24 mouse cellular contexts compared by ENCODE assay signal in genomic region chr16:66647798-66648197, GRCm38 (mm10).
DNase-seq lines count a peak whose midpoint lies in the region; ATAC-seq and TF ChIP-seq lines count a peak whose summit lies in the region.
"Had no signal": no experiment of that assay in that cellular context is flagged by ENCODE, and none has a peak within 500 bp of the region (broad histone marks: within the 10 kb centered on the region; RNA-seq: fewer than 3 reads in every experiment).

No protein-coding gene starts in this region.

- no peaks in the 10 kb centered on the region for H3K4me1 ChIP-seq in embryonic facial prominence, embryonic 11.5 days (ENCODE audit: control insufficient read depth, insufficient read depth, low read length)
- no peaks in the 10 kb centered on the region for H3K4me1 ChIP-seq in embryonic facial prominence, embryonic 10.5 days
- no peaks in the 10 kb centered on the region for H3K4me1 ChIP-seq in embryonic facial prominence, embryonic 13.5 days
- H3K4me1 ChIP-seq in embryonic facial prominence, embryonic 15.5 days, result no peaks in the 10 kb centered on the region
- H3K4me1 ChIP-seq in limb, embryonic 14.5 days (ENCODE audit: control insufficient read depth, insufficient read depth, low read length), result no peaks in the 10 kb centered on the region
- H3K4me1 ChIP-seq: forebrain, embryonic 13.5 days had no signal

- H3K9ac ChIP-seq in embryonic facial prominence, embryonic 11.5 days (replicated peaks; ENCODE audit: low read length), result no peak overlapping the region
- H3K9ac ChIP-seq in embryonic facial prominence, embryonic 13.5 days, result no peak overlapping the region
- H3K9ac ChIP-seq in embryonic facial prominence, embryonic 15.5 days, result no peak overlapping the region
- H3K9ac ChIP-seq in limb, embryonic 14.5 days (ENCODE audit: low read depth, low read length, severe bottlenecking), result no peak overlapping the region
- H3K9ac ChIP-seq: forebrain, embryonic 13.5 days; forebrain, embryonic 15.5 days; forebrain, postnatal 0 days had no signal

- no peaks in the 10 kb centered on the region for H3K9me3 ChIP-seq in embryonic facial prominence, embryonic 11.5 days (replicated peaks; ENCODE audit: control insufficient read depth, low read length)
- no peaks in the 10 kb centered on the region for H3K9me3 ChIP-seq in embryonic facial prominence, embryonic 10.5 days
- H3K9me3 ChIP-seq in embryonic facial prominence, embryonic 13.5 days, result no peaks in the 10 kb centered on the region
- 0 out of 2 replicates have a peak, but pooled peaks cover 5% of the 10 kb centered on the region for H3K9me3 ChIP-seq in embryonic facial prominence, embryonic 15.5 days (replicated peaks)
- H3K9me3 ChIP-seq in limb, embryonic 14.5 days (ENCODE audit: control insufficient read depth, low read length), result no peaks in the 10 kb centered on the region
- H3K9me3 ChIP-seq: forebrain, embryonic 13.5 days; forebrain, embryonic 15.5 days had no signal

- ATAC-seq in embryonic facial prominence, embryonic 11.5 days (replicated peaks; ENCODE audit: insufficient number of reproducible peaks, low FRiP score, low TSS enrichment, low read depth), result no peak
- ATAC-seq in embryonic facial prominence, embryonic 13.5 days (ENCODE audit: insufficient number of reproducible peaks, insufficient read depth, low FRiP score, low TSS enrichment, low read depth), result 0 out of 2 replicates have a peak, but pooled peaks have one; percentile 32
- peak; percentile 67; the same call in 1 of the 2 replicates for ATAC-seq in embryonic facial prominence, embryonic 15.5 days (ENCODE audit: insufficient number of reproducible peaks, low FRiP score, low TSS enrichment, low read depth)
- no peak for ATAC-seq in limb, embryonic 14.5 days (ENCODE audit: low FRiP score, low read depth)
- ATAC-seq: activated CD4-positive, CD25-positive, alpha-beta regulatory T cell, adult 4 months; CD4-positive, CD25-positive, alpha-beta regulatory T cell, adult 4 months; forebrain, embryonic 13.5 days; forebrain, embryonic 15.5 days; forebrain, postnatal 0 days; Patski had no signal

- TF ChIP-seq POLR2A in limb, embryonic 14.5 days (IDR thresholded peaks at IDR 0.05; ENCODE audit: borderline replicate concordance, extremely low read depth, insufficient read depth, insufficient read length), result no peak

- no peak overlapping the region for H3K4me2 ChIP-seq in embryonic facial prominence, embryonic 11.5 days (ENCODE audit: low read depth, low read length)
- H3K4me2 ChIP-seq in embryonic facial prominence, embryonic 13.5 days, result no peak overlapping the region
- no peak overlapping the region for H3K4me2 ChIP-seq in embryonic facial prominence, embryonic 15.5 days (replicated peaks)
- H3K4me2 ChIP-seq in limb, embryonic 14.5 days (replicated peaks; ENCODE audit: low read depth, low read length, severe bottlenecking), result no peak overlapping the region
- H3K4me2 ChIP-seq: forebrain, embryonic 13.5 days; forebrain, embryonic 15.5 days had no signal

- no peaks in the 10 kb centered on the region for H3K27me3 ChIP-seq in embryonic facial prominence, embryonic 11.5 days (ENCODE audit: control insufficient read depth, insufficient read depth, low read length)
- no peaks in the 10 kb centered on the region for H3K27me3 ChIP-seq in embryonic facial prominence, embryonic 10.5 days (replicated peaks; ENCODE audit: low read depth, poor library complexity, severe bottlenecking)
- H3K27me3 ChIP-seq in embryonic facial prominence, embryonic 13.5 days, result no peaks in the 10 kb centered on the region
- no peaks in the 10 kb centered on the region for H3K27me3 ChIP-seq in embryonic facial prominence, embryonic 15.5 days
- H3K27me3 ChIP-seq in limb, embryonic 14.5 days (ENCODE audit: control insufficient read depth, insufficient read depth, low read length), result no peaks in the 10 kb centered on the region
- H3K27me3 ChIP-seq: CH12.LX; forebrain, embryonic 13.5 days; forebrain, embryonic 15.5 days; Patski had no signal

- no peak overlapping the region for H3K27ac ChIP-seq in embryonic facial prominence, embryonic 11.5 days (replicated peaks; ENCODE audit: low read depth, low read length)
- no peak overlapping the region for H3K27ac ChIP-seq in embryonic facial prominence, embryonic 10.5 days (replicated peaks)
- H3K27ac ChIP-seq in embryonic facial prominence, embryonic 13.5 days, result peak overlapping the region; percentile 51; the same call in 1 of the 2 replicates
- H3K27ac ChIP-seq in embryonic facial prominence, embryonic 15.5 days (replicated peaks), result 0 out of 2 replicates have a peak overlapping the region, but pooled peaks have one; percentile 17
- no peak overlapping the region for H3K27ac ChIP-seq in limb, embryonic 14.5 days (replicated peaks; ENCODE audit: low read depth, low read length)
- H3K27ac ChIP-seq: forebrain, embryonic 13.5 days; forebrain, embryonic 15.5 days had no signal

- no peaks in the 10 kb centered on the region for H3K36me3 ChIP-seq in embryonic facial prominence, embryonic 11.5 days (replicated peaks; ENCODE audit: control insufficient read depth, insufficient read depth, low read depth, low read length)
- H3K36me3 ChIP-seq in embryonic facial prominence, embryonic 10.5 days (replicated peaks), result no peaks in the 10 kb centered on the region
- no peaks in the 10 kb centered on the region for H3K36me3 ChIP-seq in embryonic facial prominence, embryonic 13.5 days
- no peaks in the 10 kb centered on the region for H3K36me3 ChIP-seq in embryonic facial prominence, embryonic 15.5 days
- no peaks in the 10 kb centered on the region for H3K36me3 ChIP-seq in limb, embryonic 14.5 days (ENCODE audit: control insufficient read depth, insufficient read depth, low read length)
- H3K36me3 ChIP-seq: forebrain, embryonic 15.5 days; G1E had no signal

- H3K4me3 ChIP-seq in embryonic facial prominence, embryonic 11.5 days (ENCODE audit: low read depth, low read length), result no peak overlapping the region
- H3K4me3 ChIP-seq in embryonic facial prominence, embryonic 10.5 days, result no peak overlapping the region
- H3K4me3 ChIP-seq in embryonic facial prominence, embryonic 13.5 days, result no peak overlapping the region
- H3K4me3 ChIP-seq in embryonic facial prominence, embryonic 15.5 days (replicated peaks), result no peak overlapping the region
- H3K4me3 ChIP-seq in limb, embryonic 14.5 days (replicated peaks; ENCODE audit: low read length), result no peak overlapping the region
- H3K4me3 ChIP-seq: forebrain, embryonic 13.5 days; forebrain, embryonic 15.5 days had no signal

- DNase-seq in embryonic facial prominence, embryonic 11.5 days (ENCODE audit: low spot score), result peak; percentile 33
- no peak for DNase-seq in embryonic facial prominence, embryonic 10.5 days (ENCODE audit: low spot score)
- DNase-seq in limb, embryonic 14.5 days (ENCODE audit: low spot score), result peak; percentile 28
- DNase-seq in thymus, postnatal 4 days, result no peak
- no peak for DNase-seq in embryo, embryonic 9.5 days (ENCODE audit: extremely low spot score)
- DNase-seq: adrenal gland, adult 8-10 months; adrenal gland, postnatal 14 days; adrenal gland, postnatal 36 days; B cell, adult 2 months; cerebellum, adult 11-12 months; cerebellum, adult 2 months; cerebellum, adult 9-10 months; cerebellum, postnatal 10 days; cerebellum, postnatal 25 days; forebrain, postnatal 0 days had no signal

- 83% methylated on average over 4 of the region's 4 CpGs for WGBS in embryonic facial prominence, embryonic 11.5 days
- 79% methylated on average over 4 of the region's 4 CpGs for WGBS in embryonic facial prominence, embryonic 10.5 days
- 40% methylated on average over 4 of the region's 4 CpGs for WGBS in embryonic facial prominence, embryonic 13.5 days
- 44% methylated on average over 4 of the region's 4 CpGs for WGBS in embryonic facial prominence, embryonic 15.5 days
- 53% methylated on average over 4 of the region's 4 CpGs for WGBS in limb, embryonic 14.5 days

Comparison
In these comparisons a context has a peak if more than half of its experiments do, and no peak if none do; other contexts are left out.
1. ATAC-seq: peak in embryonic facial prominence, embryonic 13.5 days (single experiment) and embryonic facial prominence, embryonic 15.5 days (single experiment); none in embryonic facial prominence, embryonic 11.5 days (single experiment) and limb, embryonic 14.5 days (single experiment).
2. DNase-seq: peak in embryonic facial prominence, embryonic 11.5 days (single experiment) and limb, embryonic 14.5 days (single experiment); none in embryonic facial prominence, embryonic 10.5 days (single experiment), thymus, postnatal 4 days (single experiment) and embryo, embryonic 9.5 days (single experiment).
3. H3K27ac ChIP-seq: peak in embryonic facial prominence, embryonic 13.5 days (single experiment) and embryonic facial prominence, embryonic 15.5 days (single experiment); none in embryonic facial prominence, embryonic 11.5 days (single experiment), embryonic facial prominence, embryonic 10.5 days (single experiment) and limb, embryonic 14.5 days (single experiment).